ENCODE assay signal across 16 mouse cellular contexts in the genomic region with DNA sequence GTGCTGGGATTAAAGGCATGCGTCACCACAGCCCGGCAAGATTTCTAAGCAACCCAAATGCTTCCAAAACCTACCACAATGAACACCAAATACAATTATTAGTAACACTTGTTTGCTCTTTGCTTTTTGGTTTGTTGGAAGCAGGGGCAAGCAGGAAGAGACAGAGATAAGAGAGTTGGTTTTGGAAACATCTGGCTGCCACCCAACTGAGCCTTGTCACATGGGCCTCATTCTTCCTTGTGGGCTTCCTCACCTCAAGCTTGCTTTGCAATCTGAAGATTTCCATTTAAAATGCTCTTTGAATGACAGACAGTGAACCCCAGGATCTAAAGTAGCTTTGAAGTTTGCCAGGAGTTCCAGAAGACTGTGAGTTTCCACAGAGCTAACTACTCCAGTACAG.
"Had no signal": no experiment of that assay in that cellular context is flagged by ENCODE, and none has a peak within 500 bp of the region (broad histone marks: within the 10 kb centered on the region; RNA-seq: fewer than 3 reads in every experiment).

No protein-coding gene starts in this region.

- ATAC-seq: hindbrain, postnatal 0 days; intestine, embryonic 16.5 days had no signal

- DNase-seq: gastrocnemius, postnatal 14 days; gastrocnemius, postnatal 36 days; heart, adult 11 months; heart, adult 2 months; heart, postnatal 14 days; kidney, adult 11 months; kidney, adult 2 months; kidney, adult 9 months; kidney, postnatal 14 days; kidney, postnatal 36 days; layer of hippocampus, adult 9-11 months; layer of hippocampus, postnatal 36 days; liver; liver, embryonic 13.5 days had no signal
